Mouse (Mus musculus): ENCODE results near the gene Agbl1.
"Not testable (repeated sequence)": the region's sequence is repeated elsewhere in the genome, so short reads cannot be mapped to it uniquely, and the experiment has no call there.

Gene Agbl1

GRCm38 (mm10) chr7:76229311-76229937 is at the start of gene Agbl1:
Gene Agbl1, plus strand, starts transcription at chr7:76229887.
- no peak for DNase-seq (ENCODE audit: low read depth in 1 of 2, low spot score in 2 of 2)

GRCm38 (mm10) chr7:76185005-76185658 is 44.6 kb upstream of the Agbl1 start:
- DNase-seq (ENCODE audit: low read depth in 1 of 2, low spot score in 2 of 2) = no peak

GRCm38 (mm10) chr7:76185681-76186121 is 44.0 kb upstream of the Agbl1 start:
- no peak for DNase-seq (ENCODE audit: low read depth in 1 of 2, low spot score in 2 of 2)

- DNase-seq (ENCODE audit: low read depth in 1 of 2, low spot score in 2 of 2) = no peak
Observed at GRCm38 (mm10) chr7:76218546-76218945, 11.1 kb upstream of the Agbl1 start.

GRCm38 (mm10) chr7:76219797-76220469 is 9.8 kb upstream of the Agbl1 start:
- no peak for DNase-seq (ENCODE audit: low read depth in 1 of 2, low spot score in 2 of 2)

- no peak for DNase-seq (ENCODE audit: low read depth in 1 of 2, low spot score in 2 of 2)
Observed at GRCm38 (mm10) chr7:76222691-76223090, 7.0 kb upstream of the Agbl1 start.

GRCm38 (mm10) chr7:76228881-76229280 is 806 bp upstream of the Agbl1 start:
- DNase-seq (ENCODE audit: low read depth in 1 of 2, low spot score in 2 of 2) = no peak

GRCm38 (mm10) chr7:76234321-76234720 is 4.6 kb downstream of the Agbl1 start:
- DNase-seq (ENCODE audit: low read depth in 1 of 2, low spot score in 2 of 2) = no peak

GRCm38 (mm10) chr7:76237497-76237896 is 7.8 kb downstream of the Agbl1 start:
- no peak for DNase-seq (ENCODE audit: low read depth in 1 of 2, low spot score in 2 of 2)

- DNase-seq (ENCODE audit: low read depth in 1 of 2, low spot score in 2 of 2) = not testable (repeated sequence)
Observed at GRCm38 (mm10) chr7:76244839-76245238, 15.2 kb downstream of the Agbl1 start.

- no peak for DNase-seq (ENCODE audit: low read depth in 1 of 2, low spot score in 2 of 2)
Observed at GRCm38 (mm10) chr7:76275061-76275460, 45.4 kb downstream of the Agbl1 start.

GRCm38 (mm10) chr7:76282831-76283230 is 53.1 kb downstream of the Agbl1 start:
- no peak for DNase-seq (ENCODE audit: low read depth in 1 of 2, low spot score in 2 of 2)

GRCm38 (mm10) chr7:76287531-76287930 is 57.8 kb downstream of the Agbl1 start:
- no peak for DNase-seq (ENCODE audit: low read depth in 1 of 2, low spot score in 2 of 2)

- no peak for DNase-seq (ENCODE audit: low read depth in 1 of 2, low spot score in 2 of 2)
Observed at GRCm38 (mm10) chr7:76321866-76322553, 92.3 kb downstream of the Agbl1 start.

- no peak for DNase-seq (ENCODE audit: low read depth in 1 of 2, low spot score in 2 of 2)
Observed at GRCm38 (mm10) chr7:76326091-76326490, 96.4 kb downstream of the Agbl1 start.

GRCm38 (mm10) chr7:76339308-76339707 is 109.6 kb downstream of the Agbl1 start:
- DNase-seq (ENCODE audit: low read depth in 1 of 2, low spot score in 2 of 2) = no peak

GRCm38 (mm10) chr7:76341601-76342000 is 111.9 kb downstream of the Agbl1 start:
- DNase-seq (ENCODE audit: low read depth in 1 of 2, low spot score in 2 of 2) = no peak

GRCm38 (mm10) chr7:76353469-76353868 is 123.8 kb downstream of the Agbl1 start:
- DNase-seq (ENCODE audit: low read depth in 1 of 2, low spot score in 2 of 2) = no peak

GRCm38 (mm10) chr7:76354510-76354909 is 124.8 kb downstream of the Agbl1 start:
- no peak for DNase-seq (ENCODE audit: low read depth in 1 of 2, low spot score in 2 of 2)

- no peak for DNase-seq (ENCODE audit: low read depth in 1 of 2, low spot score in 2 of 2)
Observed at GRCm38 (mm10) chr7:76371269-76371668, 141.6 kb downstream of the Agbl1 start.

- no peak for DNase-seq (ENCODE audit: low read depth in 1 of 2, low spot score in 2 of 2)
Observed at GRCm38 (mm10) chr7:76379493-76379892, 149.8 kb downstream of the Agbl1 start.

GRCm38 (mm10) chr7:76381986-76382385 is 152.3 kb downstream of the Agbl1 start:
- no peak for DNase-seq (ENCODE audit: low read depth in 1 of 2, low spot score in 2 of 2)
